Mouse (Mus musculus) hindbrain, postnatal 0 days (tissue): ENCODE measurements at regions not wholly inside any gene's neighbourhood (a gene's known extent, or its start where the extent isn't known, plus 50 kb on each side); places are given as distances from the start of the nearest gene placed in this dataset.

Source experiments
- ATAC-seq: fragments of 200-750 bp; cut with Nextera tagmentation; 2 replicates; pipeline ENCODE4 v1.8.0; 2017; ENCODE audit warnings: mild to moderate bottlenecking, moderate TSS enrichment, moderate library complexity
- DNase-seq: peaks from one replicate; pipeline ENCODE4 v3.0.0-alpha.2; 2015; ENCODE audit warnings: low spot score
- H3K27ac ChIP-seq: fragments of 300-500 bp; sonication (generic); 2 replicates; pipeline ENCODE4 v1.5.1; 2014; ENCODE audit warnings: mild to moderate bottlenecking
- H3K27me3 ChIP-seq: fragments of 300-500 bp; sonication (generic); 2 replicates; pipeline ENCODE4 v1.6.1; 2014; ENCODE audit warnings: low read length, mixed read lengths; ENCODE audit not compliant: insufficient read depth
- H3K36me3 ChIP-seq: fragments of 300-500 bp; sonication (generic); 2 replicates; pipeline ENCODE4 v1.6.1; 2014; ENCODE audit warnings: low read length, mixed read lengths; ENCODE audit not compliant: insufficient read depth
- H3K4me1 ChIP-seq: fragments of 300-500 bp; sonication (generic); 2 replicates; pipeline ENCODE4 v1.6.1; 2014; ENCODE audit warnings: antibody characterized with exemption, low read length, mixed read lengths; ENCODE audit not compliant: insufficient read depth
- H3K4me2 ChIP-seq: fragments of 300-500 bp; sonication (generic); 2 replicates; pipeline ENCODE4 v1.6.1; 2014; ENCODE audit warnings: low read depth, mild to moderate bottlenecking, low read length, moderate library complexity, mixed read lengths
- H3K4me3 ChIP-seq: fragments of 300-500 bp; sonication (generic); 2 replicates; pipeline ENCODE4 v1.5.1; 2014; ENCODE audit warnings: low read length
- H3K9ac ChIP-seq: fragments of 300-500 bp; sonication (generic); replicated peaks from 2 replicates; pipeline ENCODE4 v1.6.1; 2014; ENCODE audit warnings: mild to moderate bottlenecking, low read length, moderate library complexity, mixed read lengths
- H3K9me3 ChIP-seq: fragments of 300-500 bp; sonication (generic); 2 replicates; pipeline ENCODE4 v1.6.1; 2016; ENCODE audit warnings: low read length, mixed read lengths
- CTCF ChIP-seq: IDR thresholded peaks from 2 replicates; pipeline ENCODE4 v1.5.1; 2016; ENCODE audit warnings: antibody characterized with exemption, control low read depth, low read depth
- WGBS: fragments of 180-500 bp; shearing (Covaris S2); extraction: QIAGEN DNeasy Blood & Tissue Kit; methylation state at CpG from one replicate; pipeline ENCODE4 v1.1.7; 2014; 5-methylcytosine and 5-hydroxymethylcytosine counted together

GRCm38 (mm10) chr2:78972288-78973117 lies 104.6 kb downstream of the Ube2e3 start:
- DNase-seq (no peak), ATAC-seq (no peak)
- Histone ChIP-seq H3K36me3 (no peaks in the 10 kb centered on the region), H3K27ac (no peak overlapping the region), H3K9ac (no peak overlapping the region), H3K9me3 (no peaks in the 10 kb centered on the region), H3K4me2 (no peak overlapping the region), H3K4me1 (no peaks in the 10 kb centered on the region), H3K27me3 (no peaks in the 10 kb centered on the region), H3K4me3 (no peak overlapping the region)
- WGBS = 88% methylated on average over 10 of the region's 10 CpGs
- no peak for TF ChIP-seq CTCF

DNA sequence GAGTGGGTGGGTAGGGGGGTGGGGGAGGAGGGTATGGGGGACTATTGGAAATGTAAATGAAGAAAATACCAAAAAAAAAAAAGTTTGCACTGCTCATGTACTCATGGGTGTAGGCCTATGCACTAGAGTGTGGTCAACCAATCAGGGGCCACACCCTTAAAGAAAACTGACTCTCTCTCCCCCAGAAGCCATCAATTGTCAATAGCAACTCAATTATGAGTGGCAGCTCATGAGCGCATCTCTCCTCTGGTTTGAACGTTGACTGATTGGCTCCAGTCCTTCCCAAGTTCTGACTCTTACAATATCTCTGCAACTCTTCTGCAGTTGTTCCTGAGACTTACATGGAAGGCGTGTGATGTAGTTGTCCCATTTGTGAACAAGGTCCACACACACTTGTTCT lies 105.9 kb downstream of the Ube2e3 start:
- Histone ChIP-seq H3K27me3 (no peaks in the 10 kb centered on the region), H3K27ac (no peak overlapping the region), H3K4me2 (no peak overlapping the region), H3K4me1 (no peaks in the 10 kb centered on the region), H3K36me3 (no peaks in the 10 kb centered on the region), H3K4me3 (no peak overlapping the region), H3K9me3 (no peaks in the 10 kb centered on the region), H3K9ac (no peak overlapping the region)
- WGBS = 92% methylated on average over 3 of the region's 3 CpGs
- DNase-seq = no peak
- no peak for ATAC-seq
- no peak for TF ChIP-seq CTCF

- ATAC-seq (no peak), DNase-seq (no peak)
- Histone ChIP-seq H3K4me2 (no peak overlapping the region), H3K27me3 (no peaks in the 10 kb centered on the region), H3K36me3 (no peaks in the 10 kb centered on the region), H3K9ac (no peak overlapping the region), H3K4me1 (no peaks in the 10 kb centered on the region), H3K4me3 (no peak overlapping the region), H3K9me3 (no peaks in the 10 kb centered on the region), H3K27ac (no peak overlapping the region)
- 76% methylated on average over 2 of the region's 2 CpGs for WGBS
- TF ChIP-seq CTCF = no peak
These were observed 106.9 kb downstream of the Ube2e3 start for GRCm38 (mm10) chr2:78974683-78975392.

GRCm38 (mm10) chr2:78975393-78975774 lies 107.5 kb downstream of the Ube2e3 start:
- H3K36me3 ChIP-seq = no peaks in the 10 kb centered on the region
- no peak for TF ChIP-seq CTCF
- H3K9ac ChIP-seq = no peak overlapping the region
- no peaks in the 10 kb centered on the region for H3K9me3 ChIP-seq
- H3K27ac ChIP-seq = no peak overlapping the region
- no peak overlapping the region for H3K4me3 ChIP-seq
- no peaks in the 10 kb centered on the region for H3K27me3 ChIP-seq
- no peaks in the 10 kb centered on the region for H3K4me1 ChIP-seq
- no peak for DNase-seq
- H3K4me2 ChIP-seq = no peak overlapping the region
- no peak for ATAC-seq
- WGBS = 91% methylated on average over 4 of the region's 4 CpGs

GRCm38 (mm10) chr2:78976084-78976483 lies 108.2 kb downstream of the Ube2e3 start:
- WGBS = 89% methylated on average over 4 of the region's 4 CpGs
- Histone ChIP-seq H3K4me1 (no peaks in the 10 kb centered on the region), H3K9me3 (no peaks in the 10 kb centered on the region), H3K9ac (no peak overlapping the region), H3K27ac (no peak overlapping the region), H3K4me2 (no peak overlapping the region), H3K36me3 (no peaks in the 10 kb centered on the region), H3K4me3 (no peak overlapping the region), H3K27me3 (no peaks in the 10 kb centered on the region)
- no peak for ATAC-seq
- no peak for DNase-seq
- TF ChIP-seq CTCF = no peak

GRCm38 (mm10) chr2:78977632-78978397 lies 109.9 kb downstream of the Ube2e3 start:
- 87% methylated on average over 5 of the region's 5 CpGs for WGBS
- H3K27ac ChIP-seq = no peak overlapping the region
- TF ChIP-seq CTCF = no peak
- no peaks in the 10 kb centered on the region for H3K36me3 ChIP-seq
- no peaks in the 10 kb centered on the region for H3K9me3 ChIP-seq
- H3K4me2 ChIP-seq = no peak overlapping the region
- no peak overlapping the region for H3K9ac ChIP-seq
- no peak overlapping the region for H3K4me3 ChIP-seq
- H3K27me3 ChIP-seq = no peaks in the 10 kb centered on the region
- DNase-seq (no peak), ATAC-seq (no peak)
- H3K4me1 ChIP-seq = no peaks in the 10 kb centered on the region
